Mouse (Mus musculus) heart, adult 2 months (tissue): ENCODE results near the gene Il1r1.

Experiments
- CTCF ChIP-seq: fragments of 200-600 bp; IDR thresholded peaks from 2 replicates; pipeline ENCODE4 v1.8.1; 2022; ENCODE audit warnings: antibody characterized with exemption, mild to moderate bottlenecking, moderate library complexity
- EP300 ChIP-seq: fragments of 200-500 bp; IDR thresholded peaks from 2 replicates; pipeline ENCODE4 v1.6.1; 2011; ENCODE audit warnings: low read depth, low read length, control low read depth; ENCODE audit not compliant: insufficient read depth
- POLR2A ChIP-seq: fragments of 200-500 bp; IDR thresholded peaks from 2 replicates; pipeline ENCODE4 v1.6.1; 2011; ENCODE audit warnings: mild to moderate bottlenecking, low read depth, low read length, control low read depth; ENCODE audit not compliant: insufficient read depth

DNA sequence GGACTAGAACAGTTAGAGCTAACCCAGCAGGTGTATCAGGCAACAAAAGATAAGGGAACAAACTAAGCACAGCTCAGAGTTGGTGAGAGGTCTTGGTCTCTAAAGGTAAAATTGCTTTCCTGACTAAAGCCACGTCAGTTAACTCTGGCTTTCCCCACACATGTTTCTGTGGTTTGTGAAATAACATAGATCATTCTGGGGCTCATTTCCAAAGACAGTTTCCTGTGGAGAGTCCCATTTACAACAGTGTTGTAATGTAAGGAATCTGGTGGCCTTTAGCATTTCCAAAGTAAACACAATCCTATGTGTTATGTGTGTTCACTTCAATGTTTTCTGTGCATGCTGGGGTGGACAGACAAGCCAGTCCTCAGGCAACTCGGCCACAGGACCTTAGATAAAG lies 134.9 kb downstream of the Il1r1 start:
- TF ChIP-seq POLR2A (no peak), CTCF (no peak), EP300 (no peak)
